Mouse (Mus musculus) C3H10T1/2 (cell line): ENCODE results near the gene Dkkl1. TPM values are rescaled to one million over a fixed set of nuclear protein-coding genes. Genes with fewer than 3 reads are reported as not detected.

Experiments
- polyA plus RNA-seq, 2 experiments: library from polyadenylated mRNA; unstranded; fragments of >200 nt; fragmentation: generic; extraction: Trizol; gene quantifications; one replicate each; pipeline ENCODE4 v1.2.1; 2012; ENCODE audit warnings: missing spikeins in 2 of 2

The Dkkl1 gene
- under 1 TPM in 1 of 2 experiments, not detected in 1; 0.15 TPM for polyA plus RNA-seq

DNA sequence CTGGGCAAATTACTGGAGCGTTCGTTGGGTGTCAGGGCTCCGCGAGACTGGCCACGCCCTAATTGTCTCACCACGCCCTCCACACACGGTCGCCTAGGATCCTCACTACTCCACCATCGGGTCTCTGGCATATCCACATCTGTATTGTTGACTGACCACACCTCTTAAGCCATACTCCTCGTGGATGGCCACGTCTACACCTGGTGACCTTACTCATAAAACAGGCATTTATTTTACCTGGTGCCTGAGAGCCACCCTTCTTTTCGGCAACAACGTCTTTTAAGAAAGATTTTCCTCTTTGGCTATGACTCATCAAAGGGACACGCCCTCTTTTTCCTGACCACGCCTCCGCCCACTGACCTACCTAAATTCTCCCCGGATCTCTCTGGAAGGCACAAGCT lies at the start of gene Dkkl1:
Gene Dkkl1, minus strand, starts transcription at position 297 of the 401 bp plus-strand sequence.

DNA sequence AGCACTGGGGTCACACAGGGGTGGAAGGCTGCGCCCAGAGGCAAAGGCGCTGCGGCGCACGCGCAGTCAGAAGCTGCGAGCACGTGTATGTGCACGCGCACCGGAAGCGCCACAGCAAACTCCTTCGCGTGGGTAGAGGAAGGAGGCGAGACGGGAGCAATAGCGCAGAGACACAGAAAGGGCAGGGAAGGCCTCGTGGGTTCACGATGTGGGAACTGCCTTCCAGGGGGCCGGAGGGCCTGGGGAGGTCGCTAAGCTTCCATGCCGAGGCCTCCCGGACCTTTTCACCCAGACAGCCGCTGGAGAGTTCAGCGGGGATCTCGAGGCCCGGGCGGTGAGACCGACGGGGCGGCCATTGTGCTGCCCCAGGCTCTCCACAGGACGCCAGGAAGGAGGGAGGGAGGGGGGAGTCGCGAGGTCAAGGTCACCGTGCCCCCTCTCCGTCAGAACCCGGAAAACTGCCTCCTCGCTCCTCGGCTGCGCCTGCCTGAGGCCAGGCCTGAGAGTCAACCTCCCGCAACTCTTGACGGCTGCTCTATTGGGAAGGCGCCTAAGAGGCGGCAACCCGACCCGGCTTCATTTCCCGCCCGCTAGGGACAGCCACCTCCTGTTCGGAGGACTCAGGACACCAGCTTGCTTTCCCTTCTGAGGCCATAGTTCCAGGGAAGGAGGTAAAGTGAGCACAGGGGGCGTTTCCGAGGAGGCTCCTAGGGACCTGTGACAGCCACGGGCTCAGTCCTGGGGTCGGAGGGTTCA lies 28.9 kb upstream of the Dkkl1 start, which contains the start of gene Slc6a16:
Gene Slc6a16, plus strand, starts transcription at position 453 of the 756 bp plus-strand sequence.

DNA sequence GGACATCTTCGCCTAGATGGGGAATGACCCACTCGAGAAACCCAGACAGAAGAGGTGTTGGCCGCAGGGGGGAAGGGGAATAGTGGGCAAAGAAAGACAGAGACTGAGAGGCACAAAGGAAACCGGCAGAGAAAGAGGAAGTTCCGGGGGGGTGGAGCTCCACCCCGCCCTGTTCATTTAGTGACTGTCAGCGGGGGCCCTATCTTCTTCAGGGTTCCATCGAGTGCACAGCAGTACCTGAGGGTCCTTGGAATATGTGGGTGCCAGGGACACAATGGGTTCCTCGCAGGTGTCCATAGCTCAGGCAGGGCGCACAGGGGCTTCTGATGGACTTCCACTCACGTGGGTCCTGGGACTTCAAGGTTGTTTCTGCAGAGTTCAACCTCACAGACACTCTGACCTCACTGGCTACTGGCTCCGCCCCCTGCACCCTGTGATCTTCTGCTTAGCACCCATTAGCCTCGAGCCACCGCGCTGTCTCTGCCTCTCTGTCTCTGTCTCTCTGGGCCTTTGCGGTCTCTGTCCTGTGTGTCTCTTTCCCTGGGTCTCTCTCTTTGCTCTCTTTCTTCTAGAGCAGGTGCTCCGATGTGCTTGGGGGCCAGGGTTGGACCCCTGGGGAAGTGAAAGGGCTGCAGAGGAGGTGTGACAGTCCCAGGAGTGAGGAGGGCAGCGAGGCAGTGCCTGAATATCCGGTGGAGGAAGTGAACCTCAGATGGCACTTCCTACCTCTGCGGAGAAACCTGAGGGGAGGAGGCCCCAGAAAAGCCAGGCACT lies 27.0 kb upstream of the Dkkl1 start, which contains the start of gene Cd37:
Gene Cd37, minus strand, starts transcription at position 393 of the 774 bp plus-strand sequence.

DNA sequence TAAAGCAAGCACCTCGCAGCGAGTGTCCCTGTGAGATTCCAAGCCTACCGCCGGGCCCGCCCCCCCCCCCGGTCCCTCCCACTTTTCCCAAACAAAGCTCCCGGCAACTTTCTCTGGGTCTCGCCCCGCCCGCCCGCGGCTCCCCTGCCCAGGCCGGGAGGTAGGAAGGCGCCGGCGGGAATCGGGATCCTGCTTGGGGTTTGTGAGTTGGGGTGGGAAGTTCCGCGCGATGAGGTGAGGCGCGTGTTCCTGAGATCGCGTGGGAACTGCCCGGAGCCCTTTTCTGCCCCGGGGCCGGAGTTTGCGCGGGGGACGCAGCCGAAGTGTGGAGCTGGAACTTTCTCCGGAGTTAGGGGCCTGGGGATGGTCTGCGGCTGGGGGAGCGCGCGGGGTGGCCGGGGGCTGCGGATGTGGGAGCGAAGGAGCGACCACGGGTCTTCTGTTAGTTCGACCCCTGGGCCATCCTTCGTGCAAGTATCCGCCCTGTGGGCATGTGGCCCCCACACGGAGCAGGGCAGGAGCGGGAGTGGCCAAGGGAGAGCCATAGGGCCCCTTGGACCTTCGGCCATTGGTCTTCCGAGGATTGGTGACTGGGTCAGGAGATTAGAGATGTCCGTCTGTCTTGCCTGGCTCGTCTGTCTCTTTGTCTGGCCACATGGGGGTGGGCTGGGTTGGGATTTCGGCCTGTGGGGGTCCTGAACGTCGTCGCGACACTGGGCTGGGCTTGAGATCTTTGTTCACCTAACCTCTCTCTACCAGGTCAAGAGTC lies 3.9 kb upstream of the Dkkl1 start, which contains the start of gene Tead2:
Gene Tead2, plus strand, starts transcription at position 81 of the 769 bp plus-strand sequence.

DNA sequence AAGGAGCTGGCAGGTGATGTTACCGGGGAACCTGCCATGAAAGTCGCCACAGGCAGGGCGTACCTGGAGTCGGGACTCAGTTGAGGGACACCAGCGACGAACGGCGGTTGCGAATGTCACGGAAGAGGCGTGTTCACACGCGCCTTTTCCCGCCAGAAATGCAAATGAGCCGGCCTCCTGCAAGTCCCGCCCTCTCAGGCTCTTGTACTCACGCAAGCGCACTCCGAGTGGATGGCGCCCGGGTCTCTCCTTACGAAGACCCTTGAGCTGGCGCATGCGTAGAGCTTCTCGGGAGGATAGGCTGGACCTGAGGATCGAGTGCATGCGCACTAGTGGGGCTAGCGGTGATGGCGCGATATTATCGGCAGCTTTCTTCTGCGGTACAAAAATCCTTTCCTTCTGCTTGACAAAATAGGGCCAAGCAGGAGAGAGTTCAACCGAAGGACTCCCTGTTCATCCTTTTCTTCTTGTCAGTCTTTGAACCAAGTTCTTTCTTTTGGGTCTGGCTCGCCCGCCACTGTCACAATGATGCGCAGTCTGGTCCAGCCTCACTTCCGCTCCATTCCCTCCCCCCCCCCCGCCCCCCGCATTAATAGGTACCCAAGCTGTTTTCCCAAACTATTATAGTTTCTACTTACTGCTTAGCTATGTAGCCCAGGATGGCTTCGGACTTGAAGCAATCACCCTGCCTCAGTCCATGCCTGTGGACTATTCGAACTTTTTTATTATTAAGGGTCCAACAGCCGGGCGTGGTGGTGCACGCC lies 7.4 kb downstream of the Dkkl1 start, which contains the start of gene Ccdc155:
Gene Ccdc155, minus strand, starts transcription at position 513 of the 764 bp plus-strand sequence.

DNA sequence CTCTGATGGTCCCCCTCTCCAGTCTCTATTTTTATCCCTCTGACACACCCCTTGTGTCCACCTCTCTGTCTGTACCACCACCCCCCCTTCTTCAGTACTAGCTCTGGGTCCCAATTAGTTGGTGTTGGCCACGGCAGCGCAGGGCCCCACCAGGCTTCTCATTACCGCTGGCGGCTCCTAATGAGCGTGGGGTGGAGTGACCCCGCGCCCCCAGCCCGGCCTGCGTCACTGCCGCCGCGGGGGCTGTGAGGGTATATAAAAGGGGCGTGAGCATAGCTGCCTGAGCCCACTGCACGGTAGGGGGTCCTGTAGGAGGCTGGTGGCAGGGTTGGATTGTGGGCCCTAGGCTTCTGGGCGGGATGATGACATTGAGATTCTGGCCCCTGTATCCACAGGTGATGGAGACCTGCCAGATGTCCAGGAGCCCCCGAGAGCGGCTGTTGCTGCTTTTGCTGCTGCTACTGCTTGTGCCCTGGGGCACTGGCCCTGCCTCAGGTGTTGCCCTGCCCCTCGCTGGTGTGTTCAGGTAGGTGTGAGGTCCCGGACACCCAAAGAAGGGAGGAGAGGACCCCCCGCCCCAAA lies 31.0 kb downstream of the Dkkl1 start, which contains the start of gene Pth2:
Gene Pth2, plus strand, starts transcription at position 100 of the 582 bp plus-strand sequence.

DNA sequence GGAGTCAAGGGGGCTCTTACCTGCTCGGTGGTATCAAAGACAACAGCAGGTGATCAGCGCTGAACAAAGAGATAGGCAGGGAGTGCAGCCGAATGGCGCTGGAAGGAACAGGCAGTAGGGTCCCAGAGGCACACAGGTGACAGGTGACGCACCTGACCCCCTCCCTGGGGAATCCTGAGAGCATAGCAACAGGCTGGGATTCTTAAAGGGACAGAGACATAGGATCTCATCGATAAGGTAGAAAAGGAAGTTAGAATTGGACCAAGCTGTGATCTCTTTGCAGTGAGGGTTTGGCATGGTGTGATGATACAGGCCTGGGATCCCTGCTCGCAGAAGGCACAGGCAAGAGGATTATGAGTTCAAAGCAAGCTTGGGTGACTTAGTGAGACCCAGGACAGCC lies 32.5 kb downstream of the Dkkl1 start, which contains the start of gene Gfy:
Gene Gfy, minus strand, starts transcription at position 101 of the 400 bp plus-strand sequence.

DNA sequence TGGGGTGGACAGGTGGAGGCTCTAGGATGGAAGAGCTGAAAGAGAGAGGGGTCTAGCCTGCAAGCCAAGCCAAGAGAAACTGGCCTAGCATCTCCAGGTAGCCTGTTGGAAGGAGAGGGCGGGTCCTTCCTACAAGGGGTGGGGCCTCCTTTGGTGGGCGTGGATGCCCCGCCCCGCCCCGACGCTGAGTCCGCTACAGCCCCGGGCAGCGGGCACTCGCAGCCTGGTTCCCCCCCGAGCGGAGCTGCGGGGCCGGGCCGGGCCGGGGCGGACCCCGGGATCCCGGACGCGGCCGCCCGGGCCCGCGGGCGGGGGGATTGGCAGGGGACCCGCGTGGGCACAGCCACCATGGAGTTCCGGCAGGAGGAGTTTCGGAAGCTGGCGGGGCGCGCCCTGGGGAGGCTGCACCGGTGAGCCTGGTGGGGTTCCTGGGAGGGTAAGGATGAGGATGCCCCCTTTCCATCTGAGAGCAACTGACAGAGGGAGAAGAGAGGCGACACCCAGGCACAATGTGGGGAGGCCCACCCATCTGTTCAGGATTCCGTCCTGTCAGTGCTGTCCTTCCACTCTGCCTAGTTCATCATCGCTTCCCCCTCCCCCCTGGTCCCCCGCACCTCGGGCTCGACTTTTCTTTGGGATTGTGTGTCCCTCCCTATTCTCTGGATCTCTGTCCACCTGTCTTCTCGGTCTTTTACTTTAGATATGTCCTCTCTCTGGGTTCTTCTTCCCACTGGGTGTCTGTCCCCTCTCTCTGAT lies 48.0 kb downstream of the Dkkl1 start, which contains the start of gene Slc17a7:
Gene Slc17a7, plus strand, starts transcription at position 215 of the 756 bp plus-strand sequence.

Other genes with a start within 250 kb of the Dkkl1 start
- 10 to 100 TPM; 18.8 to 57.8 TPM for gene Cpt1c, start 237.3 kb downstream of the Dkkl1 start, polyA plus RNA-seq
- gene Prmt1, start 225.6 kb downstream of the Dkkl1 start, polyA plus RNA-seq: 100 to 1,000 TPM; 400 to 521 TPM
- gene Irf3, start 214.5 kb downstream of the Dkkl1 start, polyA plus RNA-seq: 10 to 100 TPM; 48.6 to 59.4 TPM
- gene Bcl2l12, start 213.4 kb downstream of the Dkkl1 start, polyA plus RNA-seq: 10 to 100 TPM in 1 of 2 experiments, 1 to 10 TPM in 1; 7.7 to 25.0 TPM
- gene Scaf1, start 195.8 kb downstream of the Dkkl1 start, polyA plus RNA-seq: 10 to 100 TPM; 40.4 to 82.2 TPM
- 100 to 1,000 TPM; 124 to 245 TPM for gene Rras, start 194.2 kb downstream of the Dkkl1 start, polyA plus RNA-seq
- 10 to 100 TPM; 15.5 to 50.5 TPM for gene Prr12, start 159.3 kb downstream of the Dkkl1 start, polyA plus RNA-seq
- 10 to 100 TPM; 70.7 to 93.8 TPM for gene Nosip, start 149.7 kb downstream of the Dkkl1 start, polyA plus RNA-seq
- gene Prrg2, start 149.5 kb downstream of the Dkkl1 start, polyA plus RNA-seq: 10 to 100 TPM; 15.9 to 50.5 TPM
- gene Rcn3, start 119.9 kb downstream of the Dkkl1 start, polyA plus RNA-seq: 100 to 1,000 TPM in 1 of 2 experiments, 10 to 100 TPM in 1; 38.2 to 683 TPM
- gene Fcgrt, start 108.3 kb downstream of the Dkkl1 start, polyA plus RNA-seq: 100 to 1,000 TPM in 1 of 2 experiments, 10 to 100 TPM in 1; 35.9 to 373 TPM
- gene Rps11, start 87.7 kb downstream of the Dkkl1 start, polyA plus RNA-seq: 1,000 to 10,000 TPM; 3,371 to 8,325 TPM
- over 10,000 TPM in 1 of 2 experiments, 1,000 to 10,000 TPM in 1; 5,910 to 13,875 TPM for gene Rpl13a, start 83.4 kb downstream of the Dkkl1 start, polyA plus RNA-seq
- 1 to 10 TPM; 2.2 to 3.0 TPM for gene Gm45713, start 75.9 kb downstream of the Dkkl1 start, polyA plus RNA-seq
- gene Flt3l, start 75.7 kb downstream of the Dkkl1 start, polyA plus RNA-seq: 10 to 100 TPM in 1 of 2 experiments, 1 to 10 TPM in 1; 2.1 to 23.0 TPM
- gene Pih1d1, start 57.8 kb downstream of the Dkkl1 start, polyA plus RNA-seq: 100 to 1,000 TPM; 244 to 448 TPM
- 100 to 1,000 TPM in 1 of 2 experiments, 10 to 100 TPM in 1; 58.8 to 137 TPM for gene Aldh16a1, start 57.6 kb downstream of the Dkkl1 start, polyA plus RNA-seq
- gene Slc17a7, start 48.2 kb downstream of the Dkkl1 start, polyA plus RNA-seq: under 1 TPM; 0.04 to 0.18 TPM
- gene Gfy, start 32.6 kb downstream of the Dkkl1 start, polyA plus RNA-seq: under 1 TPM; 0.04 to 0.48 TPM
- not detected for gene Pth2, start 31.2 kb downstream of the Dkkl1 start, polyA plus RNA-seq
- 1 to 10 TPM in 1 of 2 experiments, under 1 TPM in 1; 0.71 to 4.3 TPM for gene Ccdc155, start 7.3 kb downstream of the Dkkl1 start, polyA plus RNA-seq
- 100 to 1,000 TPM in 1 of 2 experiments, 10 to 100 TPM in 1; 60.5 to 105 TPM for gene Tead2, start 3.6 kb upstream of the Dkkl1 start, polyA plus RNA-seq
- under 1 TPM; 0.11 to 0.28 TPM for gene Cd37, start 27.0 kb upstream of the Dkkl1 start, polyA plus RNA-seq
- gene Slc6a16, start 28.9 kb upstream of the Dkkl1 start, polyA plus RNA-seq: not detected
- not detected for gene Slc6a21, start 65.4 kb upstream of the Dkkl1 start, polyA plus RNA-seq
- 10 to 100 TPM; 23.4 to 26.2 TPM for gene Trpm4, start 121.6 kb upstream of the Dkkl1 start, polyA plus RNA-seq
- under 1 TPM; 0.02 to 0.06 TPM for gene Hrc, start 123.1 kb upstream of the Dkkl1 start, polyA plus RNA-seq
- gene Ppfia3, start 154.9 kb upstream of the Dkkl1 start, polyA plus RNA-seq: 1 to 10 TPM; 1.1 to 2.1 TPM
- gene Lin7b, start 158.4 kb upstream of the Dkkl1 start, polyA plus RNA-seq: 1 to 10 TPM in 1 of 2 experiments, under 1 TPM in 1; 0.23 to 1.8 TPM
- gene Snrnp70, start 183.6 kb upstream of the Dkkl1 start, polyA plus RNA-seq: 100 to 1,000 TPM; 229 to 271 TPM
- not detected for gene Kcna7, start 193.5 kb upstream of the Dkkl1 start, polyA plus RNA-seq
- under 1 TPM; 0.35 to 0.94 TPM for gene Ntf5, start 201.5 kb upstream of the Dkkl1 start, polyA plus RNA-seq
- gene Lhb, start 208.7 kb upstream of the Dkkl1 start, polyA plus RNA-seq: under 1 TPM in 1 of 2 experiments, not detected in 1; 0.11 TPM
- 10 to 100 TPM; 10.3 to 18.4 TPM for gene Gys1, start 222.7 kb upstream of the Dkkl1 start, polyA plus RNA-seq
- gene Ruvbl2, start 225.9 kb upstream of the Dkkl1 start, polyA plus RNA-seq: 100 to 1,000 TPM in 1 of 2 experiments, 10 to 100 TPM in 1; 68.4 to 154 TPM
- gene Ftl1, start 247.7 kb upstream of the Dkkl1 start, polyA plus RNA-seq: over 10,000 TPM in 1 of 2 experiments, 1,000 to 10,000 TPM in 1; 3,673 to 13,112 TPM